Mouse (Mus musculus) testis, adult 2 months (tissue): ENCODE measurements around the gene Gm11992.

Source experiments
- CTCF ChIP-seq: fragments of 200-500 bp; IDR thresholded peaks from 2 replicates; pipeline ENCODE4 v1.5.1; 2012; ENCODE audit warnings: low read depth, mild to moderate bottlenecking, inconsistent platforms, low read length, moderate library complexity; ENCODE audit not compliant: control insufficient read depth, insufficient read depth, insufficient replicate concordance
- POLR2A ChIP-seq: fragments of 200-500 bp; IDR thresholded peaks from 2 replicates; pipeline ENCODE4 v1.6.1; 2012; ENCODE audit warnings: low read depth, mild to moderate bottlenecking, inconsistent platforms, low read length, moderate library complexity; ENCODE audit not compliant: control insufficient read depth

DNA sequence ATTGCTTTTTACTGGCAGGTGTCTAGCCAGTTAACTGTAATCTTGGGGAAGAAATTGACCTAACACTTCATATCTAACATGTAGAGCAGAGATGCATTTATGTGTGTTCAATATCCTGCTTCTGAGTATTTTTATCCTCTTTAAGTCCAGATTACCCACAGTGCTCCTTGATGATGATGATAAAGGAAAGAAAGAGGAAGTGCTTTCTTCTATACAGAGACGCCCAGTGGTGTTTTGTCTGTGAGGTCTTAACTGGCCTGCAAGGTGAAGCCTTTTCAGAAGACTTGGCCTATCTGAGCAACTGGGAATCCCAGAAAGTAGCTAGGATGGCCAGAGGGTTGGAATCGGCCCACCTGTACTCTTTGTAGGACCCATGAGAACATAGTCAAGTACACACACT lies 8.5 kb downstream of the Gm11992 start:
- no peak for TF ChIP-seq CTCF
- TF ChIP-seq POLR2A, result no peak
